Mouse (Mus musculus): ENCODE results near the gene Cdh22. TPM values are rescaled to one million over a fixed set of nuclear protein-coding genes. Genes with fewer than 3 reads are reported as not detected.

The Cdh22 gene
- polyA plus RNA-seq, 1 experiment, result 0.80 TPM

DNA sequence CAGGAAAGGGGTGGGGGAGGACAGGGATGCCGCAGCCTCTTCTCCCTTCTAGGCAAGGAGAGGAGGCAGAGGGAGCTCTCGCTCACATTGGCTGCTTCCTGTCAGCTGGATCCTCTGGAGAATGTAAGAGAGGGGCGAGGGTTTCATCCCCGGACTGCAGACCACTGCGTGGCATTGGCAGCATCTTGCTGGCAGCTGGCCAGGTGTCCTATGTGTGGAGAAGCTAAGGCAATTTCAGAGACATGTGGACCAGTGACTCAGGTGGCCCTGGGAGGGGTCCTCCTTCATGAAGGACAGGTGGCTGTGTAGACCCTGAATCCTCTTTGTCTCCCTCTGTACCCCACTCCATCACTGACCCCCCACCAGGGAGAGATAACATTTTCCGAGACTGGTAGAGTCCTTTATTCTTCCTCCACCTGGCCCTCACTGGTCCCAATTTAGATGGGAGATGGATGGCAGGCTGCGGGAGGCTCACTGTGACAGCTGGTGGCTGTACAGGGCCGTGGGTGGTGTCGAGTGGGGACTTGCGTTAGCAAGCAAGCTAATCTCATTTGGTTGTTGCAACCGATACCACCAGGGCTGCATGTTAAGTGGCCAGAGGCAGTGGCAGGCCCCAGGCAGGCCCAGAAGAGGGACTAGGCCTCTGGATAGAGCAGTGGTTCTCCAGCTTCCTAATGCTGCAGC, 22.6 kb upstream of the Cdh22 start:
- H3K27ac ChIP-seq (ENCODE audit: control insufficient read depth, insufficient read depth, low read depth, low read length, poor library complexity), result no peak overlapping the region
- H3K4me3 ChIP-seq (replicated peaks; ENCODE audit: control insufficient read depth, low read depth, low read length), result no peak overlapping the region
- WGBS, result 67% methylated on average over 11 of the region's 11 CpGs
- no peaks in the 10 kb centered on the region for H3K4me1 ChIP-seq (ENCODE audit: control insufficient read depth, insufficient read depth, low read length)
- no peak for TF ChIP-seq POLR2A (IDR thresholded peaks at IDR 0.05; ENCODE audit: borderline replicate concordance, control insufficient read depth, low read depth, low read length)
- TF ChIP-seq CTCF (IDR thresholded peaks at IDR 0.05; ENCODE audit: control insufficient read depth, insufficient read depth, low read length), result no peak

DNA sequence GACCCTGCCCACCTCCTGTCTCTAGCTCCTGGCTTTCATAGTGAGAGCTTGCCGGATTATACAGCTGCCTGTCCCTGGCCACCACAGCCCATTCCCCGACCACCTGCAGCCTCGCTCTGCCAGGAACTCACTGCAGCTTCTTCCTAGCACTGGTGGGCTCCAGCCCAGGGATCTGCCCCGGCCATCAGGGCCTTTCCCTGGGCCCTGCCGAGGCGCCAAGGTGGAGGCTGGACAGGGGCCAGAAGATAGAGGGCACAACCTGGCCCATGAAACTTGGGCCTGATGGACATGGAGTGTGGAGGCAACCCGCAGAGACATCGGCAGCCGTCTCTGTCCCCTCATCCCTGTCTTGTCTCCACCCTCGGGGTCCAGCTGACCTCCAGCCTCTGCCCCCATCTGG, 21.6 kb upstream of the Cdh22 start:
- WGBS, result 80% methylated on average over 10 of the region's 10 CpGs

GRCm38 (mm10) chr2:165253867-165254266, 19.2 kb upstream of the Cdh22 start:
- TF ChIP-seq CTCF (IDR thresholded peaks at IDR 0.05; ENCODE audit: control insufficient read depth, insufficient read depth, low read length) (no peak), POLR2A (IDR thresholded peaks at IDR 0.05; ENCODE audit: borderline replicate concordance, control insufficient read depth, low read depth, low read length) (no peak)
- Histone ChIP-seq H3K27ac (ENCODE audit: control insufficient read depth, insufficient read depth, low read depth, low read length, poor library complexity) (no peak overlapping the region), H3K4me1 (ENCODE audit: control insufficient read depth, insufficient read depth, low read length) (peaks cover 2% of the 10 kb centered on the region; the same call in 1 of the 2 replicates), H3K4me3 (replicated peaks; ENCODE audit: control insufficient read depth, low read depth, low read length) (no peak overlapping the region)
- WGBS, result 63% methylated on average over 10 of the region's 10 CpGs

More for the DNA sequence above, 21.6 kb upstream of the Cdh22 start:
- TF ChIP-seq POLR2A (IDR thresholded peaks at IDR 0.05; ENCODE audit: borderline replicate concordance, control insufficient read depth, low read depth, low read length) (no peak), CTCF (IDR thresholded peaks at IDR 0.05; ENCODE audit: control insufficient read depth, insufficient read depth, low read length) (no peak)
- Histone ChIP-seq H3K4me1 (ENCODE audit: control insufficient read depth, insufficient read depth, low read length) (no peaks in the 10 kb centered on the region), H3K4me3 (replicated peaks; ENCODE audit: control insufficient read depth, low read depth, low read length) (no peak overlapping the region), H3K27ac (ENCODE audit: control insufficient read depth, insufficient read depth, low read depth, low read length, poor library complexity) (no peak overlapping the region)

DNA sequence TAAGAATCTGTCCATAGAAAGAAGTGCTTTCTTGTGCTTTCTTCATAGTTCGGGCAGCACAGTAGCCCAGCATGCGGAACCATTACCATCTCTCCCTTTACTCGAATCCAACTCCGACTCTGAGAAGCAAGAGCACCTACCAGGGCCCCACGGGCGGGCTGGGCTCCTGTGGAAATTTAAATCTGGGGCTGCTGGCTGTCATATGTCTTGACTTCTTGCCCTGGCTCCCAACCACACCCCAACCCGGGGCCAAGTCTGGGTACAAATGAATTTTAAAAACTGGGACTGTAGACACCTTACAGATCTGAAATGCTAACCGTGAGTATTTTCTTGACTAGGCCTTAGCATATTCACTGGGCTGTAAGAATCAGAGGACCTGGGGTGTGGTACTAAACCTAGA, 18.6 kb upstream of the Cdh22 start:
- WGBS, result 76% methylated on average over 8 of the region's 8 CpGs
- no peak overlapping the region for H3K4me3 ChIP-seq (replicated peaks; ENCODE audit: control insufficient read depth, low read depth, low read length)
- peaks cover 2% of the 10 kb centered on the region; the same call in 1 of the 2 replicates for H3K4me1 ChIP-seq (ENCODE audit: control insufficient read depth, insufficient read depth, low read length)

DNA sequence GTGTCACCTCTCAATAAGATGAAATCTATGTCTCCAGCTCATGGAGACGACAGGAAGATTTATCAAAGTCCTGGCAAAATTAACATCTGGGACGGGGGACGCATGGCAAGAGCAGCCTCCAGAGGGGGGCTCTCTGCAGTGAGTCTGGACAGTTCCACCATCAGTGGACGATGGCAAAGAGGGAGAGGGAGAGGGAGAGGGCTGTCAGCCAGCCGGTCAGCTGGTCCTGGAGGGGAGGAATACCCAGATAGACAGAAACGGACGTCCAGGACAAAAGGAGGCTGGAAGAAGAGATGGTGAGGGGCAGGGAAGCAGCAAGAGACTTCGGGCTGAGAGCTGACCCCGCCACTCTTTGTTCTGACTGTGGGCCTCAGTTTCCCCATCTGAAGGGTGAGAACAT, 18.1 kb upstream of the Cdh22 start:
- Histone ChIP-seq H3K4me1 (ENCODE audit: control insufficient read depth, insufficient read depth, low read length) (peaks cover 2% of the 10 kb centered on the region; the same call in 1 of the 2 replicates), H3K4me3 (replicated peaks; ENCODE audit: control insufficient read depth, low read depth, low read length) (no peak overlapping the region), H3K27ac (ENCODE audit: control insufficient read depth, insufficient read depth, low read depth, low read length, poor library complexity) (no peak overlapping the region)
- TF ChIP-seq CTCF (IDR thresholded peaks at IDR 0.05; ENCODE audit: control insufficient read depth, insufficient read depth, low read length) (no peak), POLR2A (IDR thresholded peaks at IDR 0.05; ENCODE audit: borderline replicate concordance, control insufficient read depth, low read depth, low read length) (no peak)
- 82% methylated on average over 9 of the region's 9 CpGs for WGBS

More for the DNA sequence above, 18.6 kb upstream of the Cdh22 start:
- no peak overlapping the region for H3K27ac ChIP-seq (ENCODE audit: control insufficient read depth, insufficient read depth, low read depth, low read length, poor library complexity)
- TF ChIP-seq POLR2A (IDR thresholded peaks at IDR 0.05; ENCODE audit: borderline replicate concordance, control insufficient read depth, low read depth, low read length) (no peak), CTCF (IDR thresholded peaks at IDR 0.05; ENCODE audit: control insufficient read depth, insufficient read depth, low read length) (no peak)

- Histone ChIP-seq H3K27ac (ENCODE audit: control insufficient read depth, insufficient read depth, low read depth, low read length, poor library complexity) (no peak overlapping the region), H3K4me1 (ENCODE audit: control insufficient read depth, insufficient read depth, low read length) (peaks cover 2% of the 10 kb centered on the region; the same call in 1 of the 2 replicates), H3K4me3 (replicated peaks; ENCODE audit: control insufficient read depth, low read depth, low read length) (no peak overlapping the region)
- 77% methylated on average over 8 of the region's 8 CpGs for WGBS
- TF ChIP-seq CTCF (IDR thresholded peaks at IDR 0.05; ENCODE audit: control insufficient read depth, insufficient read depth, low read length) (no peak), POLR2A (IDR thresholded peaks at IDR 0.05; ENCODE audit: borderline replicate concordance, control insufficient read depth, low read depth, low read length) (no peak)
These were observed 17.7 kb upstream of the Cdh22 start for GRCm38 (mm10) chr2:165252381-165252780.

GRCm38 (mm10) chr2:165250903-165251302, 16.2 kb upstream of the Cdh22 start:
- H3K27ac ChIP-seq (ENCODE audit: control insufficient read depth, insufficient read depth, low read depth, low read length, poor library complexity), result no peak overlapping the region
- no peak for TF ChIP-seq POLR2A (IDR thresholded peaks at IDR 0.05; ENCODE audit: borderline replicate concordance, control insufficient read depth, low read depth, low read length)
- peak; percentile 33; the same call in 1 of the 2 replicates for TF ChIP-seq CTCF (IDR thresholded peaks at IDR 0.05; ENCODE audit: control insufficient read depth, insufficient read depth, low read length)
- 0% methylated on average over 1 of the region's 1 CpGs for WGBS
- H3K4me1 ChIP-seq (ENCODE audit: control insufficient read depth, insufficient read depth, low read length), result peaks cover 2% of the 10 kb centered on the region; the same call in 1 of the 2 replicates
- H3K4me3 ChIP-seq (replicated peaks; ENCODE audit: control insufficient read depth, low read depth, low read length), result no peak overlapping the region

DNA sequence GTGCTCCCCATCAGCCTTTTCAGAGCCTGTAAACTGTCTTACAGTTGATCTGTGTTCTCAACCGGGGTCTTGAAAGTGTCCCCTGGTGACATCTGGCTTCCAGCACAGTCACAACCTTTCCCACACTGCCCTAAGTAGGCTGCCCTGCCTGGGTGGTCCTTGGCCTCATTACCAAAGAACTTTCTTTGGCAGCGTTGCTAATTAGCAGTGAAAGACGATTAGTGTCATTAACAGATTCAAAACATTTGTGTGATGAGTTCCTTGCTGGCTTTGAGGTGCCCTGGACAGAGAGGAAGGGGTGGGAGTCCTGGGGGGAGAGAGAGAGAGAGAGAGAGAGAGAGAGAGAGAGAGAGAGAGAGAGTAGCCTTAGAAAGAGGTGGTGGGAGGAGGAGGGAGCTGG, 14.3 kb upstream of the Cdh22 start:
- Histone ChIP-seq H3K27ac (ENCODE audit: control insufficient read depth, insufficient read depth, low read depth, low read length, poor library complexity) (no peak overlapping the region), H3K4me1 (ENCODE audit: control insufficient read depth, insufficient read depth, low read length) (peaks cover 2% of the 10 kb centered on the region; the same call in 1 of the 2 replicates), H3K4me3 (replicated peaks; ENCODE audit: control insufficient read depth, low read depth, low read length) (no peak overlapping the region)
- no peak for TF ChIP-seq CTCF (IDR thresholded peaks at IDR 0.05; ENCODE audit: control insufficient read depth, insufficient read depth, low read length)
- TF ChIP-seq POLR2A (IDR thresholded peaks at IDR 0.05; ENCODE audit: borderline replicate concordance, control insufficient read depth, low read depth, low read length), result no peak
- 59% methylated on average over 3 of the region's 3 CpGs for WGBS

Measured in bone marrow, adult 2 months (tissue).